Mouse (Mus musculus): ENCODE data around the gene Mitf. TPM values are rescaled to one million over a fixed set of nuclear protein-coding genes. Genes with fewer than 3 reads are reported as not detected.
A peak's percentile ranks its signal among the peaks of the same experiment; 100 is the strongest.

The Mitf gene
- polyA plus RNA-seq, 1 experiment from 2014 or later, result 21.7 TPM

DNA sequence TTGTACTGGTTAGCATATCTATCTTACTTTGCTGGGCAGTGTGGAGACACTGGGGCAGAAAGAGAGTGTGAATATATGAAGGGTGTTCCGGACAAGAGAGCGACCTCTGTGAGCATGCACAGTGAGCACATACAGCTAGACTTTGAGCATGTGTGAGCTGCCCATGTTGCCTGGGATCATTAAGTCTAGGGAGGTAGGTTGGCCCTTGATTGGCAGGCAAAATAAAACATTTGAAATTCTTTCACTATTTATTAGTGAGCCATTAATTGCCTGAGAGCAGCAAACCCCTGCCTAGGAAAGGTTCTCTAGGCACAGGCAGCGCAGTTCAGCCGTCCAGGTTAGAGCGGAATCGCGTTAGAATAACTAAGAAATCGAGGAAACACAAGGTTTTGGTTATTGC lies 107.9 kb downstream of the Mitf start:
- 90% methylated on average over 8 of the region's 8 CpGs for WGBS
- Histone ChIP-seq H3K9ac (no peak overlapping the region), H3K9me3 (replicated peaks) (no peaks in the 10 kb centered on the region), H3K27ac (no peak overlapping the region), H3K4me2 (no peak overlapping the region), H3K4me1 (replicated peaks) (peaks cover 33% of the 10 kb centered on the region), H3K4me3 (no peak overlapping the region), H3K27me3 (no peaks in the 10 kb centered on the region), H3K36me3 (no peaks in the 10 kb centered on the region)
- ATAC-seq (replicated peaks; ENCODE audit: insufficient number of reproducible peaks, insufficient read depth, low FRiP score, low read depth), result no peak

DNA sequence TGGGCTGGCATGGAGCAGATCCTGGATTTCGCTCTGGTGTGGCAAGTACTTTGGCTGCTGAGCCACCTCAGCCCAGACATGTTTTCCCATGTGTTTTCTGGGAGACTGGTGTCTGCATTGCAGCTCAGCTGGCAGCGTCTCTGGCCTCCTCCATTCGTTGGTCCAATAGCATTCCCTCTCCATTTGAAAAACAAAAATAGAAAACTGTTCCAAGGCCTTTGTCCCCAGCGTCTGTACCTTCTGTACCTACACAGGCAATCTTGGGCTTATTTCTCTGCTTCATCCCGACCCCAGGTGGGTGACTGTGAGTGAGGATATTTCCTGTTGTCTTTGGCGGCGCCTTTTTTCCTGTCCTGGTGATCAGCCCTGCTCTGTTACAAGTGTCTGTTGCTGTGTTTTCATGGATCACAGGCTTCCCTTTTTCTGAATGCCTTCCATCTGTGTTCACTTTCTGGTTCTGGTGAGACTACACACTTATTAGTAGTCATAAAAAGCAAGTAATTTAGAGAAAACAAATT lies 109.6 kb downstream of the Mitf start:
- H3K4me2 ChIP-seq, result 0 out of 2 replicates have a peak overlapping the region, but pooled peaks have one; percentile 8
- ATAC-seq (replicated peaks; ENCODE audit: insufficient number of reproducible peaks, insufficient read depth, low FRiP score, low read depth), result no peak

DNA sequence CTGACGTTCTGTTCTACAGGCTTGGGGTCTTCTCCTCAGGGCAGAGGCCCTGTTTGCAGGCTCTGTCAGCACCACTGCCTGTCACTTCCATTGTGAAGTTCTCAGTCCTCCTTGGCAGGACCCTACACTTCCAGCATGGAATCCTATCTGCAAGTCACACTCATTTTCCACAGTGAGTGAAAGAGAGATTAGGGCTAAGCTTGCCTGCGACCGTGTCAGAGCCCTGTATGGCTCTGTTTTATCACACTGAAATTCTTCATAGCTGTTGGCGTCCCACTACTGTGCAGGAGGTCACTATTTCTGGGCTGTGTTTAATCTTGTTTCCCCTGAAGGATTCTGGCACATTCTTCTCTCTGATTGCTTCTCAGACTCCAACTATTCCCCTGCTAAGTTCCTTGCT lies 111.2 kb downstream of the Mitf start:
- H3K9ac ChIP-seq, result no peak overlapping the region
- no peak overlapping the region for H3K4me3 ChIP-seq
- peaks cover 47% of the 10 kb centered on the region for H3K4me1 ChIP-seq (replicated peaks)
- peak overlapping the region; percentile 97 for H3K27ac ChIP-seq
- H3K9me3 ChIP-seq (replicated peaks), result no peaks in the 10 kb centered on the region
- H3K4me2 ChIP-seq, result peak overlapping the region; percentile 32
- H3K36me3 ChIP-seq, result no peaks in the 10 kb centered on the region
- peak; percentile 90 for ATAC-seq (replicated peaks; ENCODE audit: insufficient number of reproducible peaks, insufficient read depth, low FRiP score, low read depth)
- no peaks in the 10 kb centered on the region for H3K27me3 ChIP-seq
- 15% methylated on average over 4 of the region's 4 CpGs for whole genome bisulfite sequencing

More for the DNA sequence above, 109.6 kb downstream of the Mitf start:
- peak overlapping the region; percentile 97 for H3K27ac ChIP-seq
- H3K4me3 ChIP-seq, result no peak overlapping the region
- no peak overlapping the region for H3K9ac ChIP-seq
- peaks cover 41% of the 10 kb centered on the region for H3K4me1 ChIP-seq (replicated peaks)
- no peaks in the 10 kb centered on the region for H3K36me3 ChIP-seq
- H3K9me3 ChIP-seq (replicated peaks), result no peaks in the 10 kb centered on the region
- WGBS, result 47% methylated on average over 7 of the region's 7 CpGs
- no peaks in the 10 kb centered on the region for H3K27me3 ChIP-seq

DNA sequence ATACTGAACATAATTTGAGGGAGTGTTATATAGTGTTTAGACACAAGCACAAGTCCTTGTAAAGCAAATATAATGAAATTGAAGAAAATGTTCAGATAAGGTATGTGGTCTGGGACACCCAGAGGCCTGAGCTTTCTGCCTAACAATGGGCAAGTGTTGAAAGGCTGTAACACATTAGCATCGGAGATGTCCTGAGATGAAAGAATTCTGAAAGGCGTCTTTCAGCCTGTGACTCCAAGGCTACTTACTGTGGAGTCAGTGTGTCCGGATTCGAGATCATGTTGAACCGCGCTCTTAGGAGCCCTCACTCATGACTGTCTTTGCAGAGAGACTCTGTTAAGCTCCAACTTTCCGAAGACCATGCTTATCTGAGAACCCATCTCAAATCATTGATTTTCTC lies 111.6 kb downstream of the Mitf start:
- peak; percentile 2; the same call in 1 of the 2 replicates for ATAC-seq (replicated peaks; ENCODE audit: insufficient number of reproducible peaks, insufficient read depth, low FRiP score, low read depth)
- Histone ChIP-seq H3K4me1 (replicated peaks) (peaks cover 50% of the 10 kb centered on the region), H3K27ac (peak overlapping the region; percentile 97), H3K36me3 (no peaks in the 10 kb centered on the region), H3K27me3 (no peaks in the 10 kb centered on the region), H3K9ac (no peak overlapping the region), H3K9me3 (replicated peaks) (no peaks in the 10 kb centered on the region), H3K4me3 (no peak overlapping the region), H3K4me2 (peak overlapping the region; percentile 32; the same call in 1 of the 2 replicates)
- WGBS, result 30% methylated on average over 7 of the region's 7 CpGs

DNA sequence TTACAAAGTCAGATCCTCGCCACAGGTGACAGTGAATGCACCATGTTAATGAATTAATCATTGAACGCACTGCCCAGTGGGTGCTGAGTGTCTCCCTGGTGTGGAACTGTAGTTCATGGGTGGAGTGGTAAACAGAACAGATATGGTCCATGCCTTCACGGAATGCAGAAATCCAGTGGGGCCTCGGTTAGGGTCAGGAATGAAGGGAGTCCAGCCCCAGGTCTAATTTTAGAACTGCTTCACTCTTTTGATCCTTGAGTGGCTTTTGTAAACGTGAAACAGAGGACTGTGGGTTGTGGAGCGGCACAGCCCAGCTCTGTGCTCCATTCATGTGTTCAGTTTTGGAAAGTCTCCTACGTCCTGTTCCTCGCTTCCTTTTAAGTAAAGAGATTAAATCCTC lies 112.4 kb downstream of the Mitf start:
- peak overlapping the region; percentile 97 for H3K27ac ChIP-seq
- no peaks in the 10 kb centered on the region for H3K9me3 ChIP-seq (replicated peaks)
- peak; percentile 60; the same call in 1 of the 2 replicates for ATAC-seq (replicated peaks; ENCODE audit: insufficient number of reproducible peaks, insufficient read depth, low FRiP score, low read depth)
- H3K27me3 ChIP-seq, result no peaks in the 10 kb centered on the region
- WGBS, result 36% methylated on average over 8 of the region's 8 CpGs
- H3K9ac ChIP-seq, result 0 out of 2 replicates have a peak overlapping the region, but pooled peaks have one; percentile 3
- H3K36me3 ChIP-seq, result no peaks in the 10 kb centered on the region
- peaks cover 51% of the 10 kb centered on the region for H3K4me1 ChIP-seq (replicated peaks)
- H3K4me2 ChIP-seq, result peak overlapping the region; percentile 44
- H3K4me3 ChIP-seq, result no peak overlapping the region

DNA sequence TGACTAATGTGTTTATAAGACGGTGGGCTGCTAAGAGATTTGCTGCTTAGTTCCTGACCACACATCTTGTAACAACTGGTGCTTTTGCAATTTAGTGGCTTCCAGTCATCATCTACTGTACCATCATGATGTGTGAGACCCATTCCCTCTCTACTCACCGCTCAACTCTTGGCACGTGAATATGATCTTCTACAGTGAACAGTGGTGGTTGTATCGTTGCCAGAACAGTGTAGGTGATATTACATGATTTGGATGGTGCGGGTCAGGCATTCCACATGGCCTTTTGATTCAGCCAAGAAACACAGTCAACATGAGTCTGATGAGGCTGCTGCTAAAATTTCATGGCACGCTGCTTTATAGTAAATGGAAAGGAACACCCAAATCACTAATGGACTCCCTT lies 114.7 kb downstream of the Mitf start:
- peak overlapping the region; percentile 56 for H3K27ac ChIP-seq
- WGBS, result 63% methylated on average over 6 of the region's 6 CpGs

DNA sequence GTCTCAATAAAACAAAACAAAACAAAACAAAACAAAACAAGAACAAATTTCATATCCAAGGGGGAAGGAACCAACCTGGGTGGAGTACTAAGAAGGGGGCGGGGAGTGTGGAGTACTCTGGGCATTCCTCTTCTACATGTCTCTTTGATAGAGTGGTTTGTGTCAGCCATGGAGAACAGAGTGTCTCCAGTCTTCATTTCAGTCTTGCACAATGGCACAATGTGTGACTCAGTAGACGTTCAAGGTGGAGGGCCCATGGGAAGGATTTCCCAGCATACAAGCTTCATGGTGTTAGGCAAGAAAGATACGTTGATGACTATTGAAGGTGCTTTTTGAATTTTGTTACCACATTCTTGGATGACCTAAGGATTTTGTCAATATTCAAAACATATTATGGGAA lies 117.4 kb downstream of the Mitf start:
- H3K4me1 ChIP-seq (replicated peaks), result peaks cover 29% of the 10 kb centered on the region
- H3K27ac ChIP-seq, result no peak overlapping the region
- H3K9me3 ChIP-seq (replicated peaks), result no peaks in the 10 kb centered on the region
- no peak overlapping the region for H3K9ac ChIP-seq
- no peak overlapping the region for H3K4me3 ChIP-seq
- no peaks in the 10 kb centered on the region for H3K36me3 ChIP-seq
- no peak overlapping the region for H3K4me2 ChIP-seq
- no peak for ATAC-seq (replicated peaks; ENCODE audit: insufficient number of reproducible peaks, insufficient read depth, low FRiP score, low read depth)
- H3K27me3 ChIP-seq, result no peaks in the 10 kb centered on the region
- 86% methylated on average over 3 of the region's 3 CpGs for WGBS

More for the DNA sequence above, 114.7 kb downstream of the Mitf start:
- Histone ChIP-seq H3K27me3 (no peaks in the 10 kb centered on the region), H3K4me3 (no peak overlapping the region), H3K36me3 (no peaks in the 10 kb centered on the region), H3K4me2 (no peak overlapping the region), H3K9me3 (replicated peaks) (no peaks in the 10 kb centered on the region), H3K9ac (no peak overlapping the region), H3K4me1 (replicated peaks) (peaks cover 45% of the 10 kb centered on the region)
- ATAC-seq (replicated peaks; ENCODE audit: insufficient number of reproducible peaks, insufficient read depth, low FRiP score, low read depth), result no peak

DNA sequence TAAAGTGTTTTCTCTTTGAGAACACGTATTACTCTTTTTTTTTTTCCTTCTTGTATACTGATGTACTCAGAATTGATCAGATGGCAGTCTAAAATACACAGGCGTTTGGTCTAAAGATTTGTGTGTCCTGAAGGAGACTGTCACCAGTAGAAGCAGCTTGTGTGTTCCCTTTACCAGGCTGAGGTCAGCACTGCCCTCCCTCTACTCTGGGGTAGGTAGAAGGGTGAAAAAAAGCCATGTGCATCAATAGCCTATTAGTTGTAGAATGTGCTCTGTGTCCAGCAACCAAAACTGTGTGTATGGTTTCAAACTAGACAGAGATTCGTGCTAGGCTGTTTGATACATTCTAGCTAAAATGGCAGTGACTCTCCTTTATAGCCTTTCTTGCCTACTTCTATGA lies 122.2 kb downstream of the Mitf start:
- H3K9ac ChIP-seq, result peak overlapping the region; percentile 43; the same call in 1 of the 2 replicates
- peak; percentile 53; the same call in 1 of the 2 replicates for ATAC-seq (replicated peaks; ENCODE audit: insufficient number of reproducible peaks, insufficient read depth, low FRiP score, low read depth)
- H3K4me2 ChIP-seq, result peak overlapping the region; percentile 65

DNA sequence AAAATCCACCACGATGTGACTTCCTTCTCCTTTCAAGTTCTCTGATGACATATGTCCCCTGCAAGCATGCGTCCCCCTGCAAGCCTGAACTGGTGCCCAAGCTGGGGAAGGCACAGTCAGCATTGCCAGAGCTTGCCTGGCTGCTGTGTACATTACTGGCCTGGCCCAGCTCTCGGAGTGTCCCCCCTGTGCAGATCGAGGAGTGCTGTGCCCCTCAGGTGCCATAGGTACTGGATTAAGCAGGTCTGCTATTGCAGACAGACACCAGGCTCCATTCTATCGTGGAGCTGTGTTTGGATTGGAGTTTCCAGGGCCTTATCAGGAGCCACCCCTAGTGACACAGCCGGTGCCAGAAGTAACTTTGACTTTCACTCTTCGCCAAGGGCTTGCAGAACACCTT lies 122.6 kb downstream of the Mitf start:
- Histone ChIP-seq H3K4me1 (replicated peaks) (peaks cover 16% of the 10 kb centered on the region), H3K27ac (peak overlapping the region; percentile 95), H3K9me3 (replicated peaks) (no peaks in the 10 kb centered on the region), H3K27me3 (no peaks in the 10 kb centered on the region), H3K4me3 (peak overlapping the region; percentile 51), H3K36me3 (no peaks in the 10 kb centered on the region), H3K4me2 (peak overlapping the region; percentile 65), H3K9ac (peak overlapping the region; percentile 43)
- 19% methylated on average over 7 of the region's 7 CpGs for WGBS
- ATAC-seq (replicated peaks; ENCODE audit: insufficient number of reproducible peaks, insufficient read depth, low FRiP score, low read depth), result peak; percentile 92

More for the DNA sequence above, 122.2 kb downstream of the Mitf start:
- H3K36me3 ChIP-seq, result no peaks in the 10 kb centered on the region
- H3K9me3 ChIP-seq (replicated peaks), result no peaks in the 10 kb centered on the region
- H3K4me3 ChIP-seq, result peak overlapping the region; percentile 51
- H3K27ac ChIP-seq, result peak overlapping the region; percentile 95
- H3K4me1 ChIP-seq (replicated peaks), result peaks cover 16% of the 10 kb centered on the region
- H3K27me3 ChIP-seq, result no peaks in the 10 kb centered on the region
- 49% methylated on average over 3 of the region's 3 CpGs for WGBS

DNA sequence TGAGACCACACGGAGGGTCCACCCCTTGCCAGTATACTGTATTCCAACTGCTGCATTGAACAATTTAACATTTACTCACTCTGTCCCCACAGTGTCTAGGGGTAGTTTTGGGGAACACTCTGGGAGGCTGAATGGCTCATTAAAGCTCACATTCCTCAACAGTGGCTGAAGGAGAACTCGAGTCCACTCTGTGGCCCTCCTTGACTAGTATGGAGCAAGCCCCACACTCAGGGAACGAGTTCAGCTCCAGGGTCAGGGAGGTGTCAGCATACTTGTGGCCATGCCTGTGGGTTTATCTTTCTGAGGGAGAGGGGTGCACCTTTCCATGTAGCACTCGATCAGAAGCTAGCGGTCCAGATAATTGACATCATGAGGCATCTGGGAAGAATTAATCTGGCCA lies 130.3 kb downstream of the Mitf start:
- Histone ChIP-seq H3K9me3 (replicated peaks) (no peaks in the 10 kb centered on the region), H3K4me3 (no peak overlapping the region), H3K27ac (no peak overlapping the region), H3K4me2 (no peak overlapping the region), H3K36me3 (no peaks in the 10 kb centered on the region), H3K27me3 (no peaks in the 10 kb centered on the region), H3K4me1 (replicated peaks) (peaks cover 22% of the 10 kb centered on the region), H3K9ac (no peak overlapping the region)
- no peak for ATAC-seq (replicated peaks; ENCODE audit: insufficient number of reproducible peaks, insufficient read depth, low FRiP score, low read depth)
- 47% methylated on average over 5 of the region's 5 CpGs for WGBS

DNA sequence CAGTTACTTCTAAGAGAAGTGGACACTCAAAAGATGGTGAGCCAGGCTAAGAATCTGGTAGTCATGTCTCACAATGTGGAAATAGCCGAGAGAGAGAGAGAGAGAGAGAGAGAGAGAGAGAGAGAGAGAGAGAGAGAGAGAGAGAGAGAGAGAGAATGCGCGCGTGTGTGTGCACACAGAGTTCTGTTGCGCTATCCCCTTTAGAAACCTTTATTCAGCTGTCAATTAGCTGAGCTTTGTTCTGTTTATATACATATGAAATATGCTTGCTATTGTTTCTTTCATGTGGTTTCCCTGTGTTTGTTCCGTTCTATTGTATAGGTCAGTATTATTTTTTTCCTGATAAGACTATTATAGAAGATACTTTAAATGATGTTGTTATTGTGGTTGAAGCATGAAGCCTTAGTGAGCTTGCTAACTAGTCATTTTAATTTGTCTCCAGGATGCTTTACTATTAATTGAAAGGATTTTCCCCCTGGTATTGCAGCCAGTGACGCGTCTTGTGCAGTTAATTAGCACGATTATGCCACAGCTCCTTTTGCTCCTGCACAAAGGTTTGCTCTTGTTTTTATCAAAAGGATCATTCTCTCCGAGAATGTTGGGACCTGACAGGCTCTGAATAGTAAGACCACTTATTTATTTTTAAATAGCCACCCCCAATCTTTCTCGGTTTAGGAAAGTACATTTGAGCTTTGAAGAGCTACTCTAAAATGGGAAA lies 131.2 kb downstream of the Mitf start:
- 56% methylated on average over 11 of the region's 11 CpGs for whole genome bisulfite sequencing
- peaks cover 21% of the 10 kb centered on the region for H3K4me1 ChIP-seq (replicated peaks)
- H3K27me3 ChIP-seq, result no peaks in the 10 kb centered on the region
- H3K4me2 ChIP-seq, result no peak overlapping the region
- no peak overlapping the region for H3K4me3 ChIP-seq
- no peak overlapping the region for H3K9ac ChIP-seq
- H3K36me3 ChIP-seq, result no peaks in the 10 kb centered on the region
- H3K27ac ChIP-seq, result no peak overlapping the region
- ATAC-seq (replicated peaks; ENCODE audit: insufficient number of reproducible peaks, insufficient read depth, low FRiP score, low read depth), result no peak
- no peaks in the 10 kb centered on the region for H3K9me3 ChIP-seq (replicated peaks)

DNA sequence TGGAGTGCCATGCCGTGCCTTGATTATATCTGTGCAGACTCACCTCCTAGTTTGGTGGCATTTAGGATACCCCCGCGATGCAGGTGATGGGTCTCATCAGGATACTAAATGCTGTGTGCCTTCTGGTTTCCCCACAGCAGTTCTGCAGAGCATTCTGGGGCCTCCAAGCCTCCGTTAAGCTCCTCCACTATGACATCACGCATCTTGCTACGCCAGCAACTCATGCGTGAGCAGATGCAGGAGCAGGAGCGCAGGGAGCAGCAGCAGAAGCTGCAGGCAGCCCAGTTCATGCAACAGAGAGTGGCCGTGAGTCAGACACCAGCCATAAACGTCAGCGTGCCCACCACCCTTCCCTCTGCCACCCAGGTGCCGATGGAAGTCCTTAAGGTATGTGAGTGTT lies 134.1 kb downstream of the Mitf start:
- Histone ChIP-seq H3K9me3 (replicated peaks) (no peaks in the 10 kb centered on the region), H3K36me3 (peaks cover 3% of the 10 kb centered on the region; the same call in 1 of the 2 replicates), H3K4me3 (no peak overlapping the region), H3K27me3 (no peaks in the 10 kb centered on the region), H3K9ac (no peak overlapping the region), H3K4me1 (replicated peaks) (peaks cover 21% of the 10 kb centered on the region), H3K4me2 (no peak overlapping the region), H3K27ac (no peak overlapping the region)
- 83% methylated on average over 12 of the region's 12 CpGs for WGBS
- ATAC-seq (replicated peaks; ENCODE audit: insufficient number of reproducible peaks, insufficient read depth, low FRiP score, low read depth), result no peak
